Mouse (Mus musculus) adipocyte (in vitro differentiated cells): Measurements from ENCODE around the gene Ntsr1.

Experiments used
- DNase-seq: peaks from one replicate; pipeline ENCODE4 v3.0.0-alpha.2; 2016; ENCODE audit warnings: low spot score

Gene Ntsr1

DNA sequence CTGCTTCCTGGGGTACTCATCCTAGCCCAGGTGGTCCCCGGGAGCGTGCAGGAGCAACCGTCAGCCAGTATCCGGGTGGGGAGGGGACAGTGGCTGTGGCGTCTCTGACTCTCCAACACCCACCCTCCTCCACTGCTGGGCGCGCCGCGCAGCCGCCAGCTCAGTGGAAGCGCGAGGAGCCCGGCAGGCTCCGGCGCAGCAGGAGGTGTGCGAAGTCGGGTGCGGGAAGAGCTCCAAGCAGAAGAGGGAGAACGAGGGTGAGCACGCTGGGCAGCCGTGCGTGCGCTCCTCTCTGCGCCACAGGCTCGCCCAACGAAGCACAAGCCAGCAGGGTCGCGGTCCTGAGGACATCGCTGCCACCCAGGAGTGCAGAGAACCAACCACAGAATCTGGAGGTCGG is at the start of gene Ntsr1:
TSS of gene Ntsr1 (plus strand) at position 236 of the 400 bp plus-strand sequence.
- no peak for DNase-seq

DNA sequence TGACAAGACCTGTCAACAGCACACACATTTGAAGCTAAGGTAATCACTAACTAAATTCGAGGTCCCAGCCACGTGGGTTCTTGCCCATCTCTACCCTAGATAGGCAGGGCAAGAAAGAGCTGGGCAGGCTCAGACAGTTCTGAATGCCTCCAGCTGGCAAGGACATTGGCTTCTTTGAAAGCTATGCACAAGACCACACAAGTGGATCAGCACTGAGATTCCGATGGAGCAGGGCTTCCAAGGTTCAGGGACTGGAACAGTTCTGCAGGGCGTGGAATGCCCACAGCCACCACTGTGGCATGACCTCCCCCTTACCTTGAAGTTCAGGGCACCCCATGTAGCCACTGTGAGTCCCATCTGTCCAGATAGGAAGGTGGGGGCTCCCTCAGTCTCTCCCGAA is 49.2 kb upstream of the Ntsr1 start:
- DNase-seq, result no peak

- peak; percentile 12 for DNase-seq
Measured at GRCm38 (mm10) chr2:180455723-180456698, 43.8 kb upstream of the Ntsr1 start, which contains the start of gene Slco4a1. Slco4a1 (plus strand) TSS chr2:180456245.

DNA sequence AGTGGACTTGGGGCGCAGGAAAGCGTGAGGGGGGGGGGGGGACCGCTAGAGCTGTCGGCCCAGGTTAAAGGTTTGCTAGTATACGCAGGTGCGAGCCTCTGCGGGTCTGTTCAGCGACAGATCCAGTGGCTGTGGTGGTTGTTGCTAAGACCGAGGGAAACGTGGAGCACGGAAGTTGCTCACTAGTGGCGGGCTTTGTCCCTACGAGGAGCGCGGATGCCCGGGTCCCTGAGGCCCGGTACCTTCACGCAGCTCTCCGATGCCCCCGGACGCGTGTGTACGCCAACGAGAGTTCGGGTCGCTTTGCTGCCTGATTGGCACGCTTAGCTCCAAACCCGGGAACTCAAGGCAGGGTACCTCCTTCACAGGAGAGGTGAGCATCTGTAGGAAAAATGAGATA is 43.1 kb upstream of the Ntsr1 start:
- no peak for DNase-seq

DNA sequence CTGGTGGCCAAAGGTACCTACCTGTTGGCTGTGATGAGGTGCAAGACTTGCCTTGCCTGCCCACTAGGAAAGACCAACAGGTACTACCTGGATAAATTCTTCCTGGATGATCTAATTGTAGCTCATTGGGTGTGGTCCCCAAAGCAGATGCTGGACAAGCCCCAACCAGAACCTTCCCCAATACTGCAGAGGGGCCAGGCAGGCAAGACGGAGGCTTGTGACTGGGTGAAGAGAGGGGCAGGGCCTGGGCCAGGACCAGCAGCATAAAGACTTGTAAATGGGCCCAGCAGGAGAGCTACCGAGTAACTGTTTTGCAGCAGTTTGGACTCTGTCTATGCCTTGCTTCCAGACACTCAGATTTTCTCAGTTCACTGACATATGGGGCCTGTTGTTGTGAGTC is 42.1 kb upstream of the Ntsr1 start:
- DNase-seq, result no peak

DNA sequence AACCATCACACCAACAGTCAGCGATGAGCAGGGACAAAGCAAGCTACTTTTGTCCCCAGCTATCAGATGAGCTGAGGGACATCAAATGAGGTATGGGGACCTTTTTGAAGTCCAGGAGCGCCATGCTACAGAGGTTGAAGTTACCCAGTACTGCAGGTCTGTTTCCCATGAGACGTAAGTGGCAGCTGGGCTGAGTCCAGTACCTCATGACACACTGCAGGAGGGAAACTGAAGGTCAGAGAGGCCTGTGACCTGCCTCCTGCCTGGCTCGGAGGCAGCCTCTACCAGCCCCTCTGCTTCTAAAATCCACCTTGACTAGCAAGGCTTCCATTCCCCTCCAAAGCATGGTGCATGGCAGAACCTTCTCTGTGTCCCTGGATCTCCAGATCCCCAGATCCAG is 40.3 kb upstream of the Ntsr1 start:
- DNase-seq, result no peak

DNA sequence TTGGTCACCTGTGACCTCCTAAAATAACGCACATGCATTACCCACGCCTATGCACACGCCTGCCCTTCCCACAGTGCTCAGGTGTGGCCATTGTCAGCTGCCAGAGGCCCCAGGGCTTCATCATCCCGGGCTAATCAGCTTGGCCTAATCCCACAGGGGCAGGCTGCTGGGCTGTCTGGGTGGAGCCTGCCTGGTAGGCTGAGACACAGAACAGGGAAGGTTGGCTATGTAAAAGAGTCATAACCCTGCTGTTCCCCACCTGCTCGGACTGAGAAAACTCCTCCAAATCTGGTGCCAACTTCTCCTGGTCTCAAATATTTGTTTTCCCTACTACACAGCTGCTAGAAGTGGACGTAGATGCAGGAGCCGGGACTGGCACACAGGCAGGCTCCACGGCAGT is 39.0 kb upstream of the Ntsr1 start:
- no peak for DNase-seq

DNA sequence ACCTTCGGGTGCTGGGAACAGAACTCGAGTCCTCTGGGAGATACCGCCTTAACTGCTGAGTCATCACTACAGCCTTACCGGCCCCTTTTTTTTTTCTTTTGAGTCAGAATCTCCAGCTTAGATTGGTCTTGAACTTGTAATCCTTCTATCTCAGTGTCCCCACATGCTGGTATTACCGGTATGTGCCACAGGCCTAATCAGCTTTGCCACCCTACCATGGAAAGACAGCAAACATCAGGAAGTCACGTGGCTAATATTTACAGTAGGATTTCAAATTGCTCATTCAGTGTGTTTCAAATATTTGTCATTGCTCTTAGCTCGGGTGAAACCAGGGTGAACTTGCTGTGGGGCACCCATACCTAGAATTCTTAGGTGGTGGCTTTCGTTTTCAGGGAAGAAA is 37.2 kb upstream of the Ntsr1 start:
- DNase-seq, result no peak

- no peak for DNase-seq
Measured at GRCm38 (mm10) chr2:180466505-180466904, 33.3 kb upstream of the Ntsr1 start.

DNA sequence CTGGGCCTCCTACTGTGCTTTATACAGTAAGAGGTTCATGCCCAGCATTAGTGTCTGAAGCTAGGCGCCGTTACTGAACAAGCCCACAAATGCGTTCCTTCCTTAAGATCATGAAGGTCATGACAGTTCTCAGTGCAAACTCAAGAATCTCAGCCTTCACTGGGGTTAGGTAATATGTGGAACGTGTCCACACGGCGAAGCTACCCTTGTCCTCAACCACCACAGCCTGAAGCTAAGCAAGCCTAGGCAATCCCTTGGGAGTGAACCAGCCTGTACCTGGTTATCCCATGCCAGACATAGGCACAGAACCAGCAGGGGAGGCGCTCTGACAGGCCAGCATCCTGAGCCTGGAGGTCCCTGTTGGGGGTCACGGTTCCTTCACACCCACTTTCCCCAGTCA is 30.9 kb upstream of the Ntsr1 start:
- DNase-seq, result no peak

DNA sequence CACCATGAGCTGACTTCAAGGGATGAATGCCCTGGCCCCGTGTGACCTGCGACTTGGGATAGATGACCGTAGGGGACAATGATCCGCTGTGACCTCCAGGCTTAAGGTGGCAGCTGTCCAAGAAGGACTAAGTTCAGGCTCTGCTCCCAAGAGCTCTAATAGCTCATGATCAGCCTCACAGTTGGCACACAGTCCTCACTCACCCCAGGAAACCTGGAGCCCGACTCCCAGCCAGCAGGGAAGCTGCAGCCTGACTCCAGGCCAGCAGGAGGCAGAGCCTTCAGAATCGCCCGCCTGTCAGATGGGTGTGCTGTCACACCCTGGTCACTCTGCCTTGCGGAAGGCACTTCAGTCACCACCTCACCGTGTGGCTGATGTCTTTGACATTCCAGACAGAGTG is 30.0 kb upstream of the Ntsr1 start:
- peak; percentile 44 for DNase-seq

GRCm38 (mm10) chr2:180472306-180473079 is 27.3 kb upstream of the Ntsr1 start:
- DNase-seq, result peak; percentile 9

DNA sequence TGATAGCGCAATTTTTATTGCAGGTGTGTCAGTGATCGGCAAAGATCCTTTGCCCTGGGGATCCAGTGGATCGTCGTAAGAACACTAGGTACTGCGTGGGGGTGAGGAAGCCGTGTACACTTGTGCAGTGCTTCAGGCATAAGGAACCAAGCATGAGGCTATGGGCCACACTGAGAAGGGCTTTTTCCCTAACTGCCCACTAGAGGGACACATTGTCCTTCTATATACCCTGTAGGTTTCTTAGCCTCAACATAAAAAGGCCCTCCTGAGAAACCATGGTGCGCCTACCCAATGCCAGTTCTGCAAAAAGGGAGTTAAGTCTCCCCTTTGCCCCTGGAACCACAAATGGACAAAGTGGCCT is 26.7 kb upstream of the Ntsr1 start:
- DNase-seq, result peak; percentile 61

GRCm38 (mm10) chr2:180474864-180475263 is 24.9 kb upstream of the Ntsr1 start:
- no peak for DNase-seq

GRCm38 (mm10) chr2:180482274-180482673 is 17.5 kb upstream of the Ntsr1 start:
- no peak for DNase-seq

DNA sequence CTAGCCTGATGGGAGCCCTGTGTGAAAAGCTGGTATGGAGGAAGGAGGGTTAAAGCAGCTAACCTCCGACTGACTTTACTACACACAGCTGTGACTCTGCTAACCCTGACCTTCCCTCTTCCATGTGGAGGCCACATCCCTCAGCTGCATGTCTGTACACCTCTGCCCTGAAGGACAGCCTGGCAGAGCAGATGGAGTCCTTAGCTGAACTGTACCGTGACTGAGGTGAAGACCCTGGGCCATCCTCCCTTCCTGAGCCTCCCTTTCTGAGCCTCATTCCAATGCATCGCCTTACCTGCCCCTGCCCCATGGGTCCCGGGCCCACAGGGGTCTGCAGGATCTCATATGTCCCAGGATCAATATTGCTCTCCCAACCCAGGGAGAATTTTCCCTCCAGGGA is 14.9 kb upstream of the Ntsr1 start:
- DNase-seq, result no peak

DNA sequence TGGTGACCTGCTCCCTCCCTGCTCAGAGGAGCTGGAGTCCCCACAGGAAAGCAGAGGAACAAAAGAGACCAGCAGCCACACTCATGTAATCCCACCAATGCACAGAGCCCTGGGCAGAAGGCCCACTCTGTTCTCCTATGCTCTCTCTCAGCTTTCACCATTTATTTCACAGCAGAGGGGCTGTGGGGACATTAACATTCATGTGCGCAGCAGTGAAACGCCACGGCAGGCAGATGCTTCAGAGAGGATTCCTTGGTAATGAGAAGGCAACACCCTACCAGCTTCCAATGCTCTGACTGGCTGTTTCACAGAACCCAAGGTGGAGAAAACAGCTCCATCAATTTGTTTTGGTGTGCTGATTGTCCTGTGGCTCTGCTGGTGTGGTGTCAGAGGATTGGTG is 14.5 kb upstream of the Ntsr1 start:
- no peak for DNase-seq

DNA sequence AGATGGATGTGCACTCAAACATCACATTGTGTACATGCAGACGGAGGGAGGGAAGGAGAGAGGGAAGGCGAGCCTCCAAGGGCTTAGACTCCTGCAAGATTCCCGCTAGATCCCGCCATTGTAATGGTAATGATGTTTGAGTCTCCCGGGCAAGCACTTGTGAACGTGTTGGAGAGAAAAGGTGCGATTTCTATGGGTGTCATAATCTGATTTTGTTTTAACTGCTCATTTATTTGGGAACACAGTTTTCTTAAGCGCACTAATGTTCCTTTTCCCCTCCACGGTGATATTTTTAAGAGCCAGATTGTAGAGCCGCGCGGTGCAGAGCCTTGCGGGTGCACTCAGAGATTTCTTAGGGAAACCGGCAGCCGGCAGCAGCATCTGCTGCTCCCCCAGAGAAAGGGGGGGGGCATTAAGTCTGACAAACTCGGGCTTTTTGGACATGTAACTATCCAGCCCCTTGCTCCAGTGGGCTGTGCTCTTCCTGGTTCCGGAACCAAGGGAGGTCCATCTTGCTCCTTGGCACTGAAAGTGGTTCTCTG is 11.5 kb upstream of the Ntsr1 start:
- no peak for DNase-seq

GRCm38 (mm10) chr2:180495906-180496305 is 3.9 kb upstream of the Ntsr1 start:
- DNase-seq, result no peak

GRCm38 (mm10) chr2:180500726-180501125 is 950 bp downstream of the Ntsr1 start:
- DNase-seq, result no peak

DNA sequence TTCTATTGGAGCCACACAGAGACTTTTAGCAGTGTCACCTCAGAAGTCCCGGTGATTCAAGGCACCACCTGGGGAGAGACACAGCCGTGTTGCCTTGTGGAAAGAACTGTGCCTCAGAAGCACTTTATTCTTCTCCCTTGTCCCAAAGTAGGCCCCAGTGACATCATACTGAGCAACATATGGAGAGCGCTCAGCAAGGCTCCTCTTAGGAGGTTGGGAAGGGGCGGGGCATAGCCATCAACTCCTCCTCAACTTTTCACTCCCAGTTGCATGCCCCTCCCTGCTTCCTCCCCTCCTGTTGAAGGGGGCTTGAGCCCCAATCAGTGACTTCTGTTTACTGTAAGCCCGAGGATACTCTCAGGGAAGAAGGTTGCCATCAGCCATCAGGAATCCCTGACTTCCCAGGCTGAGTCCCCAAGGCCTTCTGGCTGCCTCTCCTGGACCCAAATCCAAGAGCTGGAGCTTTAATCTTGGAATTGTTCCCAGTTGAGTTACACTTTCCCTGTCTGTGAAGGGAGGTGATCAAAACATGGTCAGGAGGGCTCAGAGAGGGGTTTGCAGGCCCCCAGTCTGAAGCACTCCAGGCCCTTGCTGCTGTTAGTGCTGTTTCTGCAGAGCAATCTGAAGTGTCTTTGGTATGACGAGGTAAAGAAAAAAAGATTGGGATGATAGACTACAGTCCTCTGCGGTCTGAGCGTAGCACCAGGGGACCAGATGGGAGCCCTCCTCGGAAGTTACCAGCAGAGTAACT is 1.6 kb downstream of the Ntsr1 start:
- no peak for DNase-seq

DNA sequence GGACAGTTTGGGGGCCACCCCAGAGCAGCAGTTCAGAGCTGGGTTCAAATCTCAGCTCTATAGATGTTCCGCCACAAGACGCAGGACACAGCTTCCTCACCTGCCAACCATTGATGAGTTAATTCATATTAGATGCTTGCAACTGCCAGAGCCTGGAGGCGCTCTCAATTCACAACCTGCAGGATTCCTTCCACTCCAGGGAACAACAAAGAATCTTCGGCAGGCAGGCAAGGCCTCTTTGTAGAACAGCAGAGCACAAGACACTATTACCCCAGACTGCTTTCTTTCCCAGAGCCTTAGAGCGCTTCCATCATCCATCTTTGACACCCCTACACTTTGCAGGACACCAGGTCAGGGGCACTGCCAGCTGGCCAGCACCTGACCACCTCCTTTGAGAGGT is 6.5 kb downstream of the Ntsr1 start:
- no peak for DNase-seq
